Mouse (Mus musculus): ENCODE measurements at regions not wholly inside any gene's neighbourhood (a gene's known extent, or its start where the extent isn't known, plus 50 kb on each side); places are given as distances from the start of the nearest gene placed in this dataset.

- DNase-seq (ENCODE audit: low spot score in 2 of 2), result no peak
Measured at GRCm38 (mm10) chr9:61292501-61292900, 79.7 kb upstream of the Tle3 start.

- no peak for DNase-seq (ENCODE audit: low spot score in 2 of 2)
Measured at GRCm38 (mm10) chr9:61293223-61293985, 78.8 kb upstream of the Tle3 start.

- DNase-seq (ENCODE audit: low spot score in 2 of 2), result no peak
Measured at GRCm38 (mm10) chr9:61295001-61295400, 77.2 kb upstream of the Tle3 start.

GRCm38 (mm10) chr9:61296311-61296947 lies 75.7 kb upstream of the Tle3 start:
- DNase-seq (ENCODE audit: low spot score in 2 of 2), result no peak

- no peak for DNase-seq (ENCODE audit: low spot score in 2 of 2)
Measured at GRCm38 (mm10) chr9:61297385-61297784, 74.8 kb upstream of the Tle3 start.

- no peak for DNase-seq (ENCODE audit: low spot score in 2 of 2)
Measured at GRCm38 (mm10) chr9:61299873-61300560, 72.1 kb upstream of the Tle3 start.

GRCm38 (mm10) chr9:61301070-61301469 lies 71.1 kb upstream of the Tle3 start:
- DNase-seq (ENCODE audit: low spot score in 2 of 2), result no peak

GRCm38 (mm10) chr9:61302724-61303123 lies 69.4 kb upstream of the Tle3 start:
- no peak for DNase-seq (ENCODE audit: low spot score in 2 of 2)

- no peak for DNase-seq (ENCODE audit: low spot score in 2 of 2)
Measured at GRCm38 (mm10) chr9:61306306-61306705, 65.9 kb upstream of the Tle3 start.

- DNase-seq (ENCODE audit: low spot score in 2 of 2), result no peak
Measured at GRCm38 (mm10) chr9:61309096-61309495, 63.1 kb upstream of the Tle3 start.

- DNase-seq (ENCODE audit: low spot score in 2 of 2), result peak in 1 of 2 experiments; percentile 8
Measured at GRCm38 (mm10) chr9:61309768-61310493, 62.2 kb upstream of the Tle3 start.

GRCm38 (mm10) chr9:61310574-61310973 lies 61.6 kb upstream of the Tle3 start:
- DNase-seq (ENCODE audit: low spot score in 2 of 2), result no peak

- DNase-seq (ENCODE audit: low spot score in 2 of 2), result no peak
Measured at GRCm38 (mm10) chr9:61311604-61312003, 60.6 kb upstream of the Tle3 start.

GRCm38 (mm10) chr9:61314630-61315179 lies 57.5 kb upstream of the Tle3 start:
- DNase-seq (ENCODE audit: low spot score in 2 of 2), result no peak

- DNase-seq (ENCODE audit: low spot score in 2 of 2), result peak; percentile 67 to 70
Measured at GRCm38 (mm10) chr9:61315371-61316298, 56.5 kb upstream of the Tle3 start.

- no peak for DNase-seq (ENCODE audit: low spot score in 2 of 2)
Measured at GRCm38 (mm10) chr9:61316442-61316841, 55.7 kb upstream of the Tle3 start.

GRCm38 (mm10) chr9:61319721-61320120 lies 52.4 kb upstream of the Tle3 start:
- no peak for DNase-seq (ENCODE audit: low spot score in 2 of 2)

GRCm38 (mm10) chr9:61321314-61321713 lies 50.9 kb upstream of the Tle3 start:
- DNase-seq (ENCODE audit: low spot score in 2 of 2), result no peak

GRCm38 (mm10) chr9:61321825-61322224 lies 50.3 kb upstream of the Tle3 start:
- DNase-seq (ENCODE audit: low spot score in 2 of 2), result no peak

GRCm38 (mm10) chr9:61322333-61322732 lies 49.8 kb upstream of the Tle3 start:
- no peak for DNase-seq (ENCODE audit: low spot score in 2 of 2)
